Mouse (Mus musculus) MEL (cell line): ENCODE data around the gene Aak1. TPM values are rescaled to one million over a fixed set of nuclear protein-coding genes. Genes with fewer than 3 reads are reported as not detected.

Experiments used
- DNase-seq: peaks from one replicate; pipeline ENCODE4 v3.0.0; 2011; ENCODE audit warnings: low read depth, low spot score
- H3K27ac ChIP-seq: 2 replicates; pipeline ENCODE4 v1.5.1; 2012; ENCODE audit warnings: low read depth, mild to moderate bottlenecking, control low read depth, low read length, moderate library complexity; ENCODE audit not compliant: control insufficient read depth
- H3K27me3 ChIP-seq, 2 experiments: fragments of 150-350 bp in 1 of 2; sonication (generic) in 1 of 2; 2 replicates each; pipeline ENCODE4 v1.6.1; 2012; ENCODE audit warnings: low read length in 2 of 2, mild to moderate bottlenecking in 2 of 2, improper control_type of control experiment in 1 of 2, moderate library complexity in 1 of 2; ENCODE audit not compliant: insufficient read depth in 2 of 2, control insufficient read depth in 1 of 2
- H3K36me3 ChIP-seq, 2 experiments: 2 replicates each; pipeline ENCODE4 v1.6.1; 2012 to 2014; ENCODE audit warnings: low read length in 2 of 2, improper control_type of control experiment in 1 of 2, inconsistent platforms in 1 of 2, mild to moderate bottlenecking in 1 of 2; ENCODE audit not compliant: insufficient read depth in 2 of 2, control insufficient read depth in 1 of 2
- H3K4me1 ChIP-seq, 2 experiments: fragments of 150-350 bp in 1 of 2; sonication (generic) in 1 of 2; 2 replicates each; pipeline ENCODE4 v1.6.1; 2012; ENCODE audit warnings: low read length in 2 of 2, improper control_type of control experiment in 1 of 2, mild to moderate bottlenecking in 1 of 2; ENCODE audit not compliant: insufficient read depth in 2 of 2, control insufficient read depth in 1 of 2
- H3K4me3 ChIP-seq, 2 experiments: fragments of 150-350 bp in 1 of 2; sonication (generic) in 1 of 2; 2 replicates each; pipeline ENCODE4 v1.5.1; 2012; ENCODE audit warnings: low read depth in 2 of 2, low read length in 2 of 2, mild to moderate bottlenecking in 2 of 2, moderate library complexity in 2 of 2, control low read depth in 1 of 2, improper control_type of control experiment in 1 of 2; ENCODE audit not compliant: control insufficient read depth in 1 of 2, insufficient read depth in 1 of 2
- H3K79me2 ChIP-seq: 2 replicates; pipeline ENCODE4 v1.6.1; 2012; ENCODE audit warnings: mild to moderate bottlenecking, low read length, moderate library complexity; ENCODE audit not compliant: control insufficient read depth, poor library complexity, insufficient read depth
- H3K9ac ChIP-seq: 2 replicates; pipeline ENCODE4 v1.6.1; 2012; ENCODE audit warnings: low read depth, mild to moderate bottlenecking, control low read depth, low read length, moderate library complexity; ENCODE audit not compliant: control insufficient read depth, poor library complexity, severe bottlenecking
- H3K9me3 ChIP-seq: fragments of 150-350 bp; sonication (generic); replicated peaks from 2 replicates; pipeline ENCODE4 v1.6.1; 2012; ENCODE audit warnings: mild to moderate bottlenecking, low read length, improper control_type of control experiment, moderate library complexity; ENCODE audit not compliant: insufficient read depth
- BHLHE40 ChIP-seq: IDR thresholded peaks from 2 replicates; pipeline ENCODE4 v1.6.1; 2012; ENCODE audit warnings: low read depth, mild to moderate bottlenecking, inconsistent platforms, low read length, improper control_type of control experiment, borderline replicate concordance
- CHD1 ChIP-seq: IDR thresholded peaks from 2 replicates; pipeline ENCODE4 v1.6.1; 2012; ENCODE audit warnings: low read depth, mild to moderate bottlenecking, inconsistent platforms, low read length, improper control_type of control experiment
- CHD2 ChIP-seq: IDR thresholded peaks from 2 replicates; pipeline ENCODE4 v1.6.1; 2011; ENCODE audit warnings: low read length, improper control_type of control experiment
- CTCF ChIP-seq, 3 experiments: IDR thresholded peaks in 2 of 3; conservative IDR thresholded peaks in 1 of 3; 2 replicates each; pipeline ENCODE4 v1.5.1; 2011 to 2012; ENCODE audit warnings: low read length in 3 of 3, low read depth in 2 of 3, mild to moderate bottlenecking in 2 of 3, improper control_type of control experiment in 1 of 3, inconsistent platforms in 1 of 3, mixed read lengths in 1 of 3, moderate library complexity in 1 of 3; ENCODE audit not compliant: control insufficient read depth in 1 of 3, insufficient read depth in 1 of 3, poor library complexity in 1 of 3, severe bottlenecking in 1 of 3
- E2F4 ChIP-seq: IDR thresholded peaks from 2 replicates; pipeline ENCODE4 v1.6.1; 2011; ENCODE audit warnings: low read depth, low read length, improper control_type of control experiment, borderline replicate concordance
- EP300 ChIP-seq, 2 experiments: IDR thresholded peaks; 2 replicates each; pipeline ENCODE4 v1.6.1; 2011; ENCODE audit warnings: improper control_type of control experiment in 2 of 2, low read length in 2 of 2, low read depth in 1 of 2, mild to moderate bottlenecking in 1 of 2
- ETS1 ChIP-seq: IDR thresholded peaks from 2 replicates; pipeline ENCODE4 v1.6.1; 2012; ENCODE audit warnings: low read depth, mild to moderate bottlenecking, inconsistent platforms, low read length, improper control_type of control experiment, moderate library complexity
- GATA1 ChIP-seq: IDR thresholded peaks from 2 replicates; pipeline ENCODE4 v1.6.1; 2011; ENCODE audit warnings: low read depth, low read length, improper control_type of control experiment
- HCFC1 ChIP-seq: IDR thresholded peaks from 2 replicates; pipeline ENCODE4 v1.6.1; 2012; ENCODE audit warnings: low read depth, mild to moderate bottlenecking, inconsistent platforms, low read length, improper control_type of control experiment, moderate library complexity
- MAX ChIP-seq: IDR thresholded peaks from 2 replicates; pipeline ENCODE4 v1.6.1; 2011; ENCODE audit warnings: low read length, improper control_type of control experiment
- MEF2A ChIP-seq: IDR thresholded peaks from 2 replicates; pipeline ENCODE4 v1.6.1; 2014; ENCODE audit warnings: low read depth, mild to moderate bottlenecking, inconsistent platforms, low read length, improper control_type of control experiment; ENCODE audit not compliant: poor library complexity, insufficient replicate concordance, severe bottlenecking; ENCODE audit errors: extremely low read depth
- MXI1 ChIP-seq: IDR thresholded peaks from 2 replicates; pipeline ENCODE4 v1.6.1; 2011; ENCODE audit warnings: mild to moderate bottlenecking, low read depth, low read length, improper control_type of control experiment
- MYB ChIP-seq: IDR thresholded peaks from 2 replicates; pipeline ENCODE4 v1.6.1; 2011; ENCODE audit warnings: mild to moderate bottlenecking, low read depth, low read length, improper control_type of control experiment
- MYC ChIP-seq: IDR thresholded peaks from 2 replicates; pipeline ENCODE4 v1.6.1; 2011; ENCODE audit warnings: low read depth, mild to moderate bottlenecking, low read length, improper control_type of control experiment, moderate library complexity
- NELFE ChIP-seq: IDR thresholded peaks from 2 replicates; pipeline ENCODE4 v1.6.1; 2011; ENCODE audit warnings: low read depth, low read length, improper control_type of control experiment
- POLR2A ChIP-seq, 2 experiments: IDR thresholded peaks; 2 replicates each; pipeline ENCODE4 v1.6.1; 2011 to 2012; ENCODE audit warnings: low read length in 2 of 2, mild to moderate bottlenecking in 2 of 2, control low read depth in 1 of 2, improper control_type of control experiment in 1 of 2, low read depth in 1 of 2, moderate library complexity in 1 of 2; ENCODE audit not compliant: control insufficient read depth in 1 of 2, insufficient read depth in 1 of 2, poor library complexity in 1 of 2
- POLR2AphosphoS2 ChIP-seq: IDR thresholded peaks from 2 replicates; pipeline ENCODE4 v1.6.1; 2011; ENCODE audit warnings: low read length, improper control_type of control experiment
- POLR2AphosphoS5 ChIP-seq: IDR thresholded peaks from 2 replicates; pipeline ENCODE4 v1.6.1; 2012; ENCODE audit warnings: low read depth, borderline replicate concordance, mild to moderate bottlenecking, inconsistent platforms, low read length, moderate library complexity, mixed read lengths
- RCOR1 ChIP-seq: IDR thresholded peaks from 2 replicates; pipeline ENCODE4 v1.6.1; 2012; ENCODE audit warnings: low read depth, mild to moderate bottlenecking, inconsistent platforms, low read length, improper control_type of control experiment
- SMC3 ChIP-seq: IDR thresholded peaks from 2 replicates; pipeline ENCODE4 v1.6.1; 2011; ENCODE audit warnings: low read depth, low read length, improper control_type of control experiment
- TAL1 ChIP-seq: IDR thresholded peaks from 2 replicates; pipeline ENCODE4 v1.6.1; 2012; ENCODE audit warnings: mild to moderate bottlenecking, inconsistent platforms, low read length, moderate library complexity, mixed read lengths
- UBTF ChIP-seq: IDR thresholded peaks from 2 replicates; pipeline ENCODE4 v1.6.1; 2012; ENCODE audit warnings: low read depth, mild to moderate bottlenecking, inconsistent platforms, low read length, improper control_type of control experiment, moderate library complexity, borderline replicate concordance; ENCODE audit not compliant: insufficient read depth
- USF1 ChIP-seq: IDR thresholded peaks from 2 replicates; pipeline ENCODE4 v1.6.1; 2014; ENCODE audit warnings: low read depth, mild to moderate bottlenecking, inconsistent platforms, low read length, improper control_type of control experiment, moderate library complexity
- ZKSCAN1 ChIP-seq: IDR thresholded peaks from 2 replicates; pipeline ENCODE4 v1.6.1; 2012; ENCODE audit warnings: low read depth, mild to moderate bottlenecking, inconsistent platforms, low read length, improper control_type of control experiment, moderate library complexity
- ZMIZ1 ChIP-seq: IDR thresholded peaks from 2 replicates; pipeline ENCODE4 v1.6.1; 2012; ENCODE audit warnings: low read depth, mild to moderate bottlenecking, inconsistent platforms, low read length, improper control_type of control experiment, moderate library complexity
- ZNF384 ChIP-seq: IDR thresholded peaks from 2 replicates; pipeline ENCODE4 v1.6.1; 2012; ENCODE audit warnings: low read depth, mild to moderate bottlenecking, inconsistent platforms, low read length, improper control_type of control experiment
- polyA plus RNA-seq, 2 experiments: library from polyadenylated mRNA; stranded (reverse) in 1 of 2; unstranded in 1 of 2; fragments of >175 nt in 1 of 2; fragments of >200 nt in 1 of 2; gene quantifications; 2 replicates each; pipeline versions ENCODE4 v1.2.1 to v1.2.4; 2012; ENCODE audit warnings: low replicate concordance in 2 of 2, low read depth in 1 of 2; ENCODE audit not compliant: insufficient read length in 2 of 2, insufficient read depth in 1 of 2, missing spikeins in 1 of 2
- total RNA-seq: library from RNA; depleted of rRNA; stranded (reverse); fragments of 300-350 nt; gene quantifications from 2 replicates; pipeline ENCODE4 v1.2.3, GENCODE M21; 2012

The Aak1 gene
- total and polyA plus RNA-seq, 3 experiments: 6.4 to 353 (median 25.4) TPM

- H3K36me3 ChIP-seq: peaks cover 4 to 25% of the 10 kb centered on the region in 2 experiments
- H3K4me3 ChIP-seq: no peak overlapping the region
- no peaks in the 10 kb centered on the region for H3K27me3 ChIP-seq
- H3K9me3 ChIP-seq: no peaks in the 10 kb centered on the region
- no peak for DNase-seq
- peaks cover 20% of the 10 kb centered on the region; the same call in 1 of the 2 replicates for H3K79me2 ChIP-seq
- TF ChIP-seq NELFE (no peak), CHD2 (no peak), POLR2AphosphoS5 (no peak), SMC3 (no peak), TAL1 (no peak), EP300 (IDR thresholded peaks at IDR 0.05; ENCODE audit: low read depth in 1 of 2, low read length in 2 of 2) (no peak), E2F4 (no peak), MXI1 (no peak), MEF2A (no peak), BHLHE40 (no peak), MAX (no peak), RCOR1 (no peak), ZMIZ1 (no peak)
- H3K27ac ChIP-seq: no peak overlapping the region
- no peak overlapping the region for H3K9ac ChIP-seq
- peaks cover 12 to 22% of the 10 kb centered on the region in 2 experiments for H3K4me1 ChIP-seq
Observed at GRCm38 (mm10) chr6:86870335-86870734, 21.0 kb downstream of the Aak1 start.

GRCm38 (mm10) chr6:86871783-86872182 lies 22.5 kb downstream of the Aak1 start:
- Histone ChIP-seq H3K4me1 (peaks cover 12 to 22% of the 10 kb centered on the region in 2 experiments), H3K27me3 (no peaks in the 10 kb centered on the region), H3K36me3 (peaks cover 4 to 25% of the 10 kb centered on the region in 2 experiments), H3K4me3 (no peak overlapping the region)
- DNase-seq: peak; percentile 33
- TF ChIP-seq MYC (no peak), SMC3 (no peak)
- TF ChIP-seq, all 39 proteins: peak for 0
- Histone ChIP-seq H3K27ac (no peak overlapping the region), H3K9ac (no peak overlapping the region), H3K9me3 (no peaks in the 10 kb centered on the region), H3K79me2 (peaks cover 20% of the 10 kb centered on the region; the same call in 1 of the 2 replicates)

GRCm38 (mm10) chr6:86874711-86875375 lies 25.5 kb downstream of the Aak1 start:
- H3K27ac ChIP-seq: no peak overlapping the region
- no peaks in the 10 kb centered on the region for H3K27me3 ChIP-seq
- DNase-seq: no peak
- no peak overlapping the region for H3K9ac ChIP-seq
- peaks cover 2 to 25% of the 10 kb centered on the region in 2 experiments; a peak in 3 of 4 replicates for H3K36me3 ChIP-seq
- no peaks in the 10 kb centered on the region for H3K9me3 ChIP-seq
- H3K79me2 ChIP-seq: peaks cover 10% of the 10 kb centered on the region; the same call in 1 of the 2 replicates
- peaks cover 12 to 22% of the 10 kb centered on the region in 2 experiments for H3K4me1 ChIP-seq
- no peak overlapping the region for H3K4me3 ChIP-seq
- TF ChIP-seq MYB (no peak), USF1 (no peak), HCFC1 (no peak), ZMIZ1 (no peak), POLR2AphosphoS2 (no peak), CTCF (IDR thresholded peaks at IDR 0.05 in 2 of 3, conservative IDR thresholded peaks at IDR 0.05 in 1 of 3; ENCODE audit: control insufficient read depth in 1 of 3, insufficient read depth in 1 of 3, low read depth in 2 of 3, low read length in 3 of 3, poor library complexity in 1 of 3, severe bottlenecking in 1 of 3) (no peak), TAL1 (no peak), UBTF (no peak), NELFE (no peak), ETS1 (no peak), POLR2A (IDR thresholded peaks at IDR 0.05; ENCODE audit: control insufficient read depth in 1 of 2, insufficient read depth in 1 of 2, low read depth in 1 of 2, low read length in 2 of 2, poor library complexity in 1 of 2) (no peak), GATA1 (no peak), BHLHE40 (no peak), CHD1 (no peak), ZKSCAN1 (no peak), ZNF384 (no peak)
